ENCODE assay signal across 22 mouse cellular contexts in genomic region chr11:62086648-62087047, GRCm38 (mm10).
A peak's percentile ranks its signal among the peaks of the same experiment; 100 is the strongest.
DNase-seq lines count a peak whose midpoint lies in the region; ATAC-seq and TF ChIP-seq lines count a peak whose summit lies in the region.
"Had no signal": no experiment of that assay in that cellular context is flagged by ENCODE, and none has a peak within 500 bp of the region (broad histone marks: within the 10 kb centered on the region; RNA-seq: fewer than 3 reads in every experiment).

No protein-coding gene starts in this region.

- TF ChIP-seq EP300 in CH12.LX (IDR thresholded peaks at IDR 0.05; ENCODE audit: low read length): no peak

- 57% methylated on average over 2 of the region's 2 CpGs for WGBS in heart, embryonic 11.5 days (ENCODE audit: insufficient replicate concordance)
- 95% methylated on average over 2 of the region's 2 CpGs for WGBS in kidney, embryonic 16.5 days

- no peak for TF ChIP-seq RAD21 in CH12.LX (IDR thresholded peaks at IDR 0.05; ENCODE audit: low read depth, low read length)

- TF ChIP-seq CTCF in CH12.LX (conservative IDR thresholded peaks at IDR 0.05 in 1 of 2, IDR thresholded peaks at IDR 0.05 in 1 of 2; ENCODE audit: low read depth in 2 of 2, low read length in 2 of 2): no peak

- no peak for TF ChIP-seq POLR2A in CH12.LX (IDR thresholded peaks at IDR 0.05; ENCODE audit: low read depth, low read length)

- peaks cover 11% of the 10 kb centered on the region for H3K4me1 ChIP-seq in heart, embryonic 11.5 days (ENCODE audit: control insufficient read depth, insufficient read depth, low read length)
- 0 out of 2 replicates have a peak, but pooled peaks cover 3% of the 10 kb centered on the region for H3K4me1 ChIP-seq in kidney, embryonic 16.5 days (ENCODE audit: insufficient read depth, low read length)
- H3K4me1 ChIP-seq in CH12.LX (ENCODE audit: control insufficient read depth in 1 of 2, insufficient read depth in 2 of 2): peaks cover 0 to 12% of the 10 kb centered on the region in 2 experiments; a peak in 1 of 4 replicates
- H3K4me1 ChIP-seq: embryonic facial prominence, embryonic 15.5 days; forebrain, embryonic 12.5 days; hindbrain, embryonic 15.5 days had no signal

- H3K27ac ChIP-seq in heart, embryonic 11.5 days (ENCODE audit: low read depth, low read length): peak overlapping the region; percentile 29; the same call in 1 of the 2 replicates
- H3K27ac ChIP-seq in kidney, embryonic 16.5 days (ENCODE audit: low read length): peak overlapping the region; percentile 17; the same call in 1 of the 2 replicates
- no peak overlapping the region for H3K27ac ChIP-seq in CH12.LX (ENCODE audit: insufficient read depth, low read depth)
- H3K27ac ChIP-seq: embryonic facial prominence, embryonic 15.5 days; forebrain, embryonic 12.5 days; gastrocnemius, adult 2 months; hindbrain, embryonic 10.5 days; hindbrain, embryonic 15.5 days had no signal

- dilution Hi-C loops in CH12.LX (cut with MboI; ENCODE audit: extremely low pct_ligation_motif_present, extremely low pct_unique_long_range_greater_than_20kb, low sequenced_read_pairs): no loop called here

- no peaks in the 10 kb centered on the region; the same call in 1 of the 2 replicates for H3K79me2 ChIP-seq in CH12.LX (replicated peaks; ENCODE audit: control insufficient read depth, extremely low read depth, insufficient read depth, poor library complexity, severe bottlenecking)

- no peak overlapping the region for H3K4me3 ChIP-seq in heart, embryonic 11.5 days (ENCODE audit: low read depth, low read length)
- no peak overlapping the region for H3K4me3 ChIP-seq in kidney, embryonic 16.5 days (ENCODE audit: low read length)
- no peak overlapping the region for H3K4me3 ChIP-seq in CH12.LX (replicated peaks in 1 of 3; ENCODE audit: low read depth in 2 of 3, low read length in 2 of 3, poor library complexity in 1 of 3)
- H3K4me3 ChIP-seq: embryonic facial prominence, embryonic 15.5 days; forebrain, embryonic 12.5 days; gastrocnemius, adult 2 months; hindbrain, embryonic 10.5 days; hindbrain, embryonic 15.5 days had no signal

- no peaks in the 10 kb centered on the region for H3K27me3 ChIP-seq in heart, embryonic 11.5 days (ENCODE audit: control insufficient read depth, insufficient read depth, low read length)
- H3K27me3 ChIP-seq in kidney, embryonic 16.5 days (ENCODE audit: insufficient read depth, low read length): no peaks in the 10 kb centered on the region
- H3K27me3 ChIP-seq in CH12.LX (replicated peaks): no peaks in the 10 kb centered on the region
- H3K27me3 ChIP-seq: embryonic facial prominence, embryonic 15.5 days; forebrain, embryonic 12.5 days; hindbrain, embryonic 15.5 days had no signal

- no peak overlapping the region for H3K9ac ChIP-seq in heart, embryonic 11.5 days (ENCODE audit: low read depth, low read length)
- no peak overlapping the region for H3K9ac ChIP-seq in kidney, embryonic 16.5 days (replicated peaks; ENCODE audit: low read length)
- no peak overlapping the region for H3K9ac ChIP-seq in CH12.LX (ENCODE audit: insufficient read depth, low read depth)
- H3K9ac ChIP-seq: embryonic facial prominence, embryonic 15.5 days; forebrain, embryonic 12.5 days; hindbrain, embryonic 15.5 days had no signal

- ATAC-seq in heart, embryonic 11.5 days (replicated peaks; ENCODE audit: insufficient number of reproducible peaks, low FRiP score, low TSS enrichment): no peak
- no peak for ATAC-seq in kidney, embryonic 16.5 days (ENCODE audit: low FRiP score, low TSS enrichment)
- ATAC-seq in erythroblast, adult 5-6 weeks (replicated peaks; ENCODE audit: low FRiP score, poor library complexity, severe bottlenecking): peak; percentile 56
- ATAC-seq: forebrain, embryonic 16.5 days had no signal

- no peaks in the 10 kb centered on the region for H3K9me3 ChIP-seq in heart, embryonic 11.5 days (replicated peaks; ENCODE audit: control insufficient read depth, low read length)
- H3K9me3 ChIP-seq in kidney, embryonic 16.5 days (ENCODE audit: low read length): no peaks in the 10 kb centered on the region
- H3K9me3 ChIP-seq in CH12.LX (replicated peaks; ENCODE audit: low read length): no peaks in the 10 kb centered on the region
- H3K9me3 ChIP-seq: embryonic facial prominence, embryonic 15.5 days; forebrain, embryonic 12.5 days; hindbrain, embryonic 10.5 days; hindbrain, embryonic 15.5 days had no signal

- H3K36me3 ChIP-seq in heart, embryonic 11.5 days (ENCODE audit: control insufficient read depth, insufficient read depth, low read length): no peaks in the 10 kb centered on the region
- H3K36me3 ChIP-seq in kidney, embryonic 16.5 days (ENCODE audit: insufficient read depth, low read length): no peaks in the 10 kb centered on the region
- H3K36me3 ChIP-seq in CH12.LX (replicated peaks in 1 of 2; ENCODE audit: control insufficient read depth in 1 of 2, insufficient read depth in 1 of 2, low read length in 1 of 2): peaks cover 0 to 1% of the 10 kb centered on the region in 2 experiments
- H3K36me3 ChIP-seq: embryonic facial prominence, embryonic 15.5 days; forebrain, embryonic 12.5 days; hindbrain, embryonic 10.5 days; hindbrain, embryonic 15.5 days had no signal

- DNase-seq in heart, postnatal 36 days: no peak
- DNase-seq in kidney, postnatal 36 days: no peak
- DNase-seq in CH12.LX (ENCODE audit: extremely low read depth): no peak
- no peak for DNase-seq in cerebellum, adult 11 months
- no peak for DNase-seq in left cerebral cortex, postnatal 10 days (ENCODE audit: extremely low spot score in 1 of 2, low spot score in 2 of 2)
- DNase-seq: adrenal gland, adult 2 months; adrenal gland, postnatal 25 days; cerebellum, adult 8-10 months; cerebellum, postnatal 14 days; embryo, embryonic 11 days; gastrocnemius, adult 2 months; gastrocnemius, postnatal 25 days; heart, postnatal 10 days; kidney, adult 11 months had no signal

- intact Hi-C loops in heart, postnatal 36 days (cut with DNase I): no loop called here
- intact Hi-C loops in left cerebral cortex, postnatal 10 days (cut with DNase I): no loop called here

- in situ Hi-C loops in CH12.LX (cut with MboI; ENCODE audit: low pct_ligation_motif_present, low pct_unique_long_range_greater_than_20kb, low sequenced_read_pairs): no loop called here

- no peak overlapping the region for H3K4me2 ChIP-seq in heart, embryonic 11.5 days
- no peak overlapping the region for H3K4me2 ChIP-seq in kidney, embryonic 16.5 days (replicated peaks; ENCODE audit: low read depth, low read length)
- no peak overlapping the region for H3K4me2 ChIP-seq in CH12.LX (ENCODE audit: insufficient read depth, low read depth, poor library complexity, severe bottlenecking)
- H3K4me2 ChIP-seq: embryonic facial prominence, embryonic 15.5 days; forebrain, embryonic 12.5 days; hindbrain, embryonic 15.5 days had no signal

TF ChIP-seq in CH12.LX, 34 proteins besides CTCF, POLR2A, EP300 and RAD21:
- TF ChIP-seq SMC3 (IDR thresholded peaks at IDR 0.05; ENCODE audit: low read depth, low read length) (no peak), ZNF384 (IDR thresholded peaks at IDR 0.05; ENCODE audit: low read depth, low read length) (peak; percentile 74; the same call in 1 of the 2 replicates), JUN (IDR thresholded peaks at IDR 0.05; ENCODE audit: insufficient read depth, low read depth, low read length) (no peak), ELF1 (IDR thresholded peaks at IDR 0.05; ENCODE audit: low read depth, low read length) (no peak), SIN3A (IDR thresholded peaks at IDR 0.05; ENCODE audit: low read length) (no peak), ZMIZ1 (IDR thresholded peaks at IDR 0.05; ENCODE audit: low read depth, low read length) (no peak), HCFC1 (IDR thresholded peaks at IDR 0.05; ENCODE audit: low read depth, low read length) (no peak)
